Mouse (Mus musculus) forebrain, embryonic 11.5 days (tissue): ENCODE results near the gene Tectb. TPM values are rescaled to one million over a fixed set of nuclear protein-coding genes. Genes with fewer than 3 reads are reported as not detected.

Source experiments
- ATAC-seq: fragments of 200-750 bp; cut with Nextera tagmentation; replicated peaks from 2 replicates; pipeline ENCODE4 v1.8.0; 2017; ENCODE audit warnings: moderate TSS enrichment; ENCODE audit not compliant: low FRiP score
- DNase-seq: peaks from one replicate; pipeline ENCODE4 v3.0.0-alpha.2; 2017; ENCODE audit warnings: low spot score
- H3K27ac ChIP-seq: fragments of 300-500 bp; sonication (generic); 2 replicates; pipeline ENCODE4 v1.5.1; 2014; ENCODE audit warnings: low read depth, low read length
- H3K27me3 ChIP-seq: fragments of 300-500 bp; sonication (generic); 2 replicates; pipeline ENCODE4 v1.6.1; 2014; ENCODE audit warnings: mild to moderate bottlenecking, low read length, mixed read lengths; ENCODE audit not compliant: control insufficient read depth, insufficient read depth
- H3K36me3 ChIP-seq: fragments of 300-500 bp; sonication (generic); 2 replicates; pipeline ENCODE4 v1.6.1; 2014; ENCODE audit warnings: mild to moderate bottlenecking, low read length, moderate library complexity, mixed read lengths; ENCODE audit not compliant: control insufficient read depth, insufficient read depth
- H3K4me1 ChIP-seq: fragments of 300-500 bp; sonication (generic); replicated peaks from 2 replicates; pipeline ENCODE4 v1.6.1; 2014; ENCODE audit warnings: low read length, mixed read lengths; ENCODE audit not compliant: control insufficient read depth, insufficient read depth
- H3K4me2 ChIP-seq: fragments of 300-500 bp; sonication (generic); 2 replicates; pipeline ENCODE4 v1.6.1; 2014; ENCODE audit warnings: low read depth, mild to moderate bottlenecking, low read length, moderate library complexity, mixed read lengths; ENCODE audit not compliant: severe bottlenecking
- H3K4me3 ChIP-seq: fragments of 300-500 bp; sonication (generic); 2 replicates; pipeline ENCODE4 v1.5.1; 2014; ENCODE audit warnings: low read depth, low read length
- H3K9ac ChIP-seq: fragments of 300-500 bp; sonication (generic); 2 replicates; pipeline ENCODE4 v1.6.1; 2014; ENCODE audit warnings: low read length
- H3K9me3 ChIP-seq: fragments of 300-500 bp; sonication (generic); 2 replicates; pipeline ENCODE4 v1.6.1; 2016; ENCODE audit warnings: low read length, mixed read lengths; ENCODE audit not compliant: control insufficient read depth
- WGBS: fragments of 180-500 bp; shearing (Covaris S2); extraction: QIAGEN DNeasy Blood & Tissue Kit; methylation state at CpG from one replicate; pipeline ENCODE4 v1.1.7; 2014; 5-methylcytosine and 5-hydroxymethylcytosine counted together
- polyA plus RNA-seq: library from polyadenylated mRNA; unstranded; fragments of >200 nt; fragmentation: Nextera tagmentation; extraction: Ambion mirVana; gene quantifications from 2 replicates; pipeline ENCODE4 v1.2.1, GENCODE M21; 2014

Gene Tectb
- polyA plus RNA-seq, 1 experiment from 2014 or later: not detected

GRCm38 (mm10) chr19:55208654-55209053, 28.1 kb downstream of the Tectb start:
- H3K36me3 ChIP-seq: no peaks in the 10 kb centered on the region
- no peak overlapping the region for H3K4me2 ChIP-seq
- no peaks in the 10 kb centered on the region for H3K9me3 ChIP-seq
- no peaks in the 10 kb centered on the region for H3K27me3 ChIP-seq
- no peak overlapping the region for H3K9ac ChIP-seq
- no peak for DNase-seq
- no peak for ATAC-seq
- 85% methylated on average over 4 of the region's 4 CpGs for WGBS
- no peak overlapping the region for H3K4me3 ChIP-seq
- H3K27ac ChIP-seq: no peak overlapping the region
- H3K4me1 ChIP-seq: no peaks in the 10 kb centered on the region

DNA sequence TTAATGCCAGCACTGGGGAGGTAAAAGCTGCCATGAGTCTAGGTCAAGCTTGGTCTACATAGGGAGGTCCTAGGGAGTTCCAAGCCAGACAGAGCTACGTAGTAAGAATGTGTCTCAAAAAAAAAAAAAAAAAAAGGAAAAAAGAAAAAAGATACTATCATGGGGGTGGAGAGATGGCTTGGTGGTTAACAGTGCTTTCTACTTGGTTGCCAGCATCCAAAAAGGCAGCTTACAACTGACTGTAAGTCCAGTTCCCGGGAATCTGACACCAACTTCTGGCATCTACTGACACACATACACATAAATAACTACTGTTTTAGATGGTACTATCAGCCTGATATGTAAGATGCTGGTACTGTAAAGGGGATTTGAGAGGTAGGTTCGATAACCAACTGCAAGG, 28.6 kb downstream of the Tectb start:
- H3K9ac ChIP-seq: no peak overlapping the region
- H3K4me1 ChIP-seq: no peaks in the 10 kb centered on the region
- no peak overlapping the region for H3K4me2 ChIP-seq
- H3K27ac ChIP-seq: no peak overlapping the region
- 84% methylated on average over 3 of the region's 3 CpGs for WGBS
- H3K36me3 ChIP-seq: no peaks in the 10 kb centered on the region
- DNase-seq (no peak), ATAC-seq (no peak)
- H3K9me3 ChIP-seq: no peaks in the 10 kb centered on the region
- no peak overlapping the region for H3K4me3 ChIP-seq
- no peaks in the 10 kb centered on the region for H3K27me3 ChIP-seq

DNA sequence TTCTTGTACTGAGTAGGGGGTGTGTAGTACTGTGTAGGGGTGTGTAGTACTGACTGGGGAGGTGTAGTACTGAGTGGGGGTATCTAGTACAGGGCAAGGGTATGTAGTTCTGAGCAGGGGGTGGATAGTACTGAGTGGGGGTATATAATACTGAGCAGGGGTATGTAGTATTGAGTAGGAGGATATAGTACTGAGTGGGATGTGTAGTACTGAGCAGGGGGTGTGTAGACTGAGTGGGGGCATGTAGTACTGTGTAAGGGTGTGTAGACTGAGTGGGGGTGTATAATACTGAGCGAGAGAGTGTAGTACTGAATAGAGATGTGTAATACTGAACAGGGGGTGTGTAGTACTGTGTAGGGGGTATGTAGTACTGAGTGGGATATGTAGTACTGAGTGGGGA, 31.2 kb downstream of the Tectb start:
- 100% methylated on average over 1 of the region's 1 CpGs for WGBS
- DNase-seq (no peak), ATAC-seq (peak; percentile 39; the same call in 1 of the 2 replicates)
- no peaks in the 10 kb centered on the region for H3K9me3 ChIP-seq
- H3K27me3 ChIP-seq: no peaks in the 10 kb centered on the region
- H3K4me2 ChIP-seq: no peak overlapping the region
- H3K4me1 ChIP-seq: no peaks in the 10 kb centered on the region
- H3K9ac ChIP-seq: no peak overlapping the region
- no peak overlapping the region for H3K27ac ChIP-seq
- no peaks in the 10 kb centered on the region for H3K36me3 ChIP-seq
- no peak overlapping the region for H3K4me3 ChIP-seq

GRCm38 (mm10) chr19:55213617-55214340, 33.2 kb downstream of the Tectb start:
- no peak for DNase-seq
- H3K36me3 ChIP-seq: no peaks in the 10 kb centered on the region
- H3K9me3 ChIP-seq: no peaks in the 10 kb centered on the region
- no peaks in the 10 kb centered on the region for H3K27me3 ChIP-seq
- no peak for ATAC-seq
- H3K9ac ChIP-seq: no peak overlapping the region
- peaks cover under 1% of the 10 kb centered on the region; the same call in 1 of the 2 replicates for H3K4me1 ChIP-seq
- WGBS: 86% methylated on average over 12 of the region's 12 CpGs
- no peak overlapping the region for H3K4me3 ChIP-seq
- H3K4me2 ChIP-seq: no peak overlapping the region
- no peak overlapping the region for H3K27ac ChIP-seq

- 89% methylated on average over 4 of the region's 4 CpGs for WGBS
- Histone ChIP-seq H3K4me1 (peaks cover 4% of the 10 kb centered on the region; the same call in 1 of the 2 replicates), H3K27ac (no peak overlapping the region), H3K4me3 (no peak overlapping the region), H3K36me3 (no peaks in the 10 kb centered on the region), H3K4me2 (no peak overlapping the region), H3K9ac (no peak overlapping the region), H3K9me3 (no peaks in the 10 kb centered on the region), H3K27me3 (no peaks in the 10 kb centered on the region)
- ATAC-seq (no peak), DNase-seq (no peak)
Observed at GRCm38 (mm10) chr19:55216876-55217275, 36.3 kb downstream of the Tectb start.

DNA sequence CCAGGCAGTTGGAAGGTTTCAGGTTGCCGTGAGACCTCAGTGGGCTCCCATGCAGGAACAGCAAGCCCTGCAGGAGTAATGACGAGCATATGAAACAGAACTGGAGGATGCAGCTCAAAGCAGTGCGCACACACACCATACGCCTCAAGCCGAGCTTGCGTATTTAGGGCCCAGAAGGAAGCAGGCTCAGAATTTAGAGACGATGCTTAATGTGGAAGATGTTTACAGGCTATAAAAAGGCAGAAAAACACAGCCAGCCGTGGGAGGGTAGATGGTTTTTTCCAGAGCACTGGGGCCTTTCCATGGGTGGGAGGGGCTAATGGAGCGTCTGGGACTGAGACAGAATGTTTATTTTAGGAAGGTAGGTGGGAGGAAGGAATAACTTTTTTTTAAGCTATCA, 36.8 kb downstream of the Tectb start:
- no peak overlapping the region for H3K9ac ChIP-seq
- peaks cover 4% of the 10 kb centered on the region; the same call in 1 of the 2 replicates for H3K4me1 ChIP-seq
- no peak overlapping the region for H3K4me3 ChIP-seq
- no peak overlapping the region for H3K4me2 ChIP-seq
- DNase-seq: no peak
- no peak for ATAC-seq
- 84% methylated on average over 9 of the region's 9 CpGs for WGBS
- no peaks in the 10 kb centered on the region for H3K36me3 ChIP-seq
- no peak overlapping the region for H3K27ac ChIP-seq
- no peaks in the 10 kb centered on the region for H3K27me3 ChIP-seq
- no peaks in the 10 kb centered on the region for H3K9me3 ChIP-seq

DNA sequence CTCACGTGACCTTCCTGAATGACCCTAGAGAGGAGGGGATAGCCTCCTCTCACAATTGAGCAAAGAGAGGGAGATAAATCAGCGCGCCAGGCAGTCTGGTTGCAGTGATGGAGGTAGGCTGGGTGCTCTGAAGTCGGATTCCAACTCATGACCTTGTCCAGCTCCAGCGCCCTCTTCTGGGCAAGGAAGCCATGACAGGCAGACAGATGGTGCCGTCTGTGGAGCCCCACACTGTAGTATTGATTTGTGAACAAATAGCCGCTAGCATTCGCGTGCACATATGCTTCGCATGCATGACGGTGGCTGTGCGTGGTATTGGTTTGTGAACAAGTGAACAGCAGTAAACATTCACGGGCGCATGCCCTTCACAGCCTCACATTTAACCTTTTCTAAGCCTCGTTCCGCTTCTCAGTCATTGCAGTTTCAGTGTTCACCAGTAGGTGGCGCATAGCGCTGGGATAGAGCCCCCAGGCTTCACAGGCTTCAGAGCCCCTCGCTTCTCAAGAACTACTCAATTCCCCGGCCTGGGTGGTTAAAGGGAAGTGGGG, 37.7 kb downstream of the Tectb start:
- H3K4me2 ChIP-seq: peak overlapping the region; percentile 67
- H3K27me3 ChIP-seq: no peaks in the 10 kb centered on the region
- peak overlapping the region; percentile 40 for H3K9ac ChIP-seq
- H3K4me1 ChIP-seq: peaks cover 4% of the 10 kb centered on the region; the same call in 1 of the 2 replicates
- DNase-seq (peak; percentile 93), ATAC-seq (peak; percentile 81)
- no peaks in the 10 kb centered on the region for H3K9me3 ChIP-seq
- H3K36me3 ChIP-seq: no peaks in the 10 kb centered on the region
- peak overlapping the region; percentile 36 for H3K4me3 ChIP-seq
- 3% methylated on average over 20 of the region's 20 CpGs for WGBS
- no peak overlapping the region for H3K27ac ChIP-seq

DNA sequence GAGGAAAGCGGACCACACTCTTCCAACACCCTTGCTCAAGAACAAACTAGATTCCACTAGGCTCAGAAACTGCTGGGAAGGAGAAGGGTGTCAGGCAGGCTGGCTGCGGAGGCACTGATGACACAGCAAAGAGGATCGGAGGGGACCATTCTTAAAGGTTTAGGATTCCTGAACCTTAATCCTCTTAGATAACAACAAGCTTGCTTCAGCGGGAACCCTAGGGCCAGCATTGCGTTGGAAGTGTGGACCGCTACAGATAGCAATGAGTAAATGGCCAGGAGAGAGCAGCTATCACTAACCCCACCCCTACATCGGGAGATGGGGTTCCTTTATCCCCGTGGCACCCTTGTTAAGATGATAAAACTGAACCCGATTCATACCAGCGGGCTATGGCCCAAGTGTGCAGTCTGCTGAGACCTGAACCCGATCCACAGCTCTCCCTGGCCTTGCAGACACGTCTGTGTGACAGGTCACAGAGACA, 38.2 kb downstream of the Tectb start:
- Histone ChIP-seq H3K4me2 (peak overlapping the region; percentile 67), H3K27me3 (no peaks in the 10 kb centered on the region), H3K27ac (no peak overlapping the region), H3K9me3 (no peaks in the 10 kb centered on the region), H3K4me3 (peak overlapping the region; percentile 36), H3K4me1 (peaks cover 4% of the 10 kb centered on the region; the same call in 1 of the 2 replicates), H3K9ac (peak overlapping the region; percentile 40), H3K36me3 (no peaks in the 10 kb centered on the region)
- WGBS: 10% methylated on average over 12 of the region's 12 CpGs
- no peak; the same call in 1 of the 2 replicates for ATAC-seq
- no peak for DNase-seq
